Mouse (Mus musculus) kidney, embryonic 15.5 days (tissue): ENCODE measurements at regions not wholly inside any gene's neighbourhood (a gene's known extent, or its start where the extent isn't known, plus 50 kb on each side); places are given as distances from the start of the nearest gene placed in this dataset.

ENCODE experiments used
- ATAC-seq: fragments of 200-750 bp; cut with Nextera tagmentation; replicated peaks from 2 replicates; pipeline ENCODE4 v1.8.0; 2017; ENCODE audit warnings: moderate TSS enrichment; ENCODE audit not compliant: low FRiP score
- H3K27ac ChIP-seq: fragments of 300-500 bp; sonication (generic); 2 replicates; pipeline ENCODE4 v1.5.1; 2015; ENCODE audit warnings: mild to moderate bottlenecking, inconsistent platforms
- H3K27me3 ChIP-seq: fragments of 300-500 bp; sonication (generic); 2 replicates; pipeline ENCODE4 v1.6.1; 2015; ENCODE audit warnings: inconsistent platforms
- H3K36me3 ChIP-seq: fragments of 300-500 bp; sonication (generic); 2 replicates; pipeline ENCODE4 v1.6.1; 2015; ENCODE audit warnings: inconsistent platforms
- H3K4me1 ChIP-seq: fragments of 300-500 bp; sonication (generic); 2 replicates; pipeline ENCODE4 v1.6.1; 2015; ENCODE audit warnings: inconsistent platforms
- H3K4me2 ChIP-seq: fragments of 300-500 bp; sonication (generic); 2 replicates; pipeline ENCODE4 v1.6.1; 2015; ENCODE audit warnings: moderate library complexity, mild to moderate bottlenecking, inconsistent platforms
- H3K4me3 ChIP-seq: fragments of 300-500 bp; sonication (generic); replicated peaks from 2 replicates; pipeline ENCODE4 v1.5.1; 2015; ENCODE audit warnings: mild to moderate bottlenecking, inconsistent platforms
- H3K9ac ChIP-seq: fragments of 300-500 bp; sonication (generic); 2 replicates; pipeline ENCODE4 v1.6.1; 2015; ENCODE audit warnings: mild to moderate bottlenecking, inconsistent platforms
- H3K9me3 ChIP-seq: fragments of 300-500 bp; sonication (generic); replicated peaks from 2 replicates; pipeline ENCODE4 v1.6.1; 2016; ENCODE audit warnings: inconsistent platforms
- WGBS: fragments of 180-500 bp; shearing (Covaris S2); methylation state at CpG from one replicate; pipeline ENCODE4 v1.1.7; 2015; ENCODE audit warnings: mixed read lengths; 5-methylcytosine and 5-hydroxymethylcytosine counted together

DNA sequence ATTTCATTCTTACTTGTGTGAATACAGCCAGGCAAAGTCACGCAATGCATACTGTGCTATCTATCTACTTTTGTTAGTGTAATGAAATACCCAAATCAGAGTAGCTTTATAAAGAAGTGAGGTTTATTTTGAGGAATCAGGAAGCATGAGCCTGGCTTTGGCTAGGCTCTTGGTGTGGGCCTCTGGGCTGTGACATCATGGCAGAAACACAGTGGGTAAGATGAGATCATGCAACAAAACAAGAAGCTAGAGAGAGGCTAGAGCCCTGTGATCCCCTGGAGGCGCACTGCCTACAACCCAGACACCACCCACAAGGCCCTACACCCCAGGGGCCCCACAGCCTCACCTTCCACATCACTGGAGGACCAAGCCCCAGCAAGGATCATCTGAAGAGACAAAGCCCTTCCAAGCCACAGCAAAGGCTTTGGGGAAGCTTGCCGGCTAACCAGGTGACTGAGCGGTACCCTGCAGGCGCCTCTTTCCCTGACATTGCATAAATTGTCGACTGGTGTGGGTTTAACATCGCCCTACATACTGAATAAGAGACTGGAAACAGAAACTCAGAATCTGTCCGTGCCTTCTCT lies 143.8 kb upstream of the Frmd6 start:
- Histone ChIP-seq H3K4me1 (0 out of 2 replicates have a peak, but pooled peaks cover 2% of the 10 kb centered on the region), H3K4me3 (no peak overlapping the region), H3K9me3 (no peaks in the 10 kb centered on the region), H3K4me2 (no peak overlapping the region), H3K27me3 (no peaks in the 10 kb centered on the region), H3K27ac (no peak overlapping the region), H3K9ac (no peak overlapping the region), H3K36me3 (no peaks in the 10 kb centered on the region)
- WGBS = 77% methylated on average over 8 of the region's 8 CpGs
- no peak for ATAC-seq

DNA sequence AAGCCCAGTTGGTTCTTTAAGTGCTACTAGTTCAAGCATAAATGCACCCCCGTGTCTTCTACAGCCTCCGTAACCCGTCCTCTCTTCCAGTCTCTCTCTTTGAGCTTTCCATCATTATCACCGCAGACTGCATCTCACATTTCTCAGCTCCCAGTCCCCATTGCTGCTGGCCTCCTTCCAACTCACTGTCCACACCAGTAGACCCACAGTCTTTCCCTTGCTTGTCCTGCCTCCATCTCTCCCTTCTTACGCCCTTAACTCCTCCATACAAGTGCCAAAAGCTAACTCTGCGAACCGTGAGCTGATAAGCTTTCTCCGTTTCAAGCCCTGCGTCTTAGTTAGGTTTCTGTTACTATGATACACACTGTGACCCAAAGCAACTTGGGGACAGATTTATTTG lies 141.0 kb upstream of the Frmd6 start:
- Histone ChIP-seq H3K36me3 (no peaks in the 10 kb centered on the region), H3K9me3 (no peaks in the 10 kb centered on the region), H3K9ac (no peak overlapping the region), H3K4me2 (no peak overlapping the region), H3K27me3 (no peaks in the 10 kb centered on the region), H3K4me3 (no peak overlapping the region), H3K4me1 (0 out of 2 replicates have a peak, but pooled peaks cover 2% of the 10 kb centered on the region), H3K27ac (no peak overlapping the region)
- WGBS = 68% methylated on average over 9 of the region's 9 CpGs
- no peak for ATAC-seq

DNA sequence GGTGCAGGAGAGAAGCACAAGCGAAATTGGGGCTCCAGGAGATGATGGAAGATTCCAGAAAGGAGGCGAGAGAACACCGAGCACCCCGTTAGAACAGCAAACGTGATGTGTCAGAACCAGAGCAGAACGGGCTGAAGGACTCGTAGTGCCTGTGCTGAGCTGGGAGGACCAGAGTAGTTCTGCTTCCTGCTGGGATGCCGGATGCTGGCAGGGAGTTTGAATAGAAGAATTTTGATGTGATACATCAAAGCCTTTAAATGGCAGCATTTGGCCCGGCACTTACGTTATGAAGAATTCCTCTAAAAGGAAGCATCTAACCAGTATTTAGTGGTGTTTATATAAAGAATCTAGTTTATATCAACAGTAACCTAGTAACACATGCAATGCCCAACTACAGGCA lies 139.9 kb upstream of the Frmd6 start:
- H3K4me2 ChIP-seq = no peak overlapping the region
- no peak overlapping the region for H3K9ac ChIP-seq
- 79% methylated on average over 10 of the region's 10 CpGs for WGBS
- no peak overlapping the region for H3K27ac ChIP-seq
- ATAC-seq = no peak
- H3K4me3 ChIP-seq = no peak overlapping the region
- no peaks in the 10 kb centered on the region for H3K36me3 ChIP-seq
- H3K27me3 ChIP-seq = no peaks in the 10 kb centered on the region
- no peaks in the 10 kb centered on the region for H3K9me3 ChIP-seq
- H3K4me1 ChIP-seq = 0 out of 2 replicates have a peak, but pooled peaks cover 2% of the 10 kb centered on the region

DNA sequence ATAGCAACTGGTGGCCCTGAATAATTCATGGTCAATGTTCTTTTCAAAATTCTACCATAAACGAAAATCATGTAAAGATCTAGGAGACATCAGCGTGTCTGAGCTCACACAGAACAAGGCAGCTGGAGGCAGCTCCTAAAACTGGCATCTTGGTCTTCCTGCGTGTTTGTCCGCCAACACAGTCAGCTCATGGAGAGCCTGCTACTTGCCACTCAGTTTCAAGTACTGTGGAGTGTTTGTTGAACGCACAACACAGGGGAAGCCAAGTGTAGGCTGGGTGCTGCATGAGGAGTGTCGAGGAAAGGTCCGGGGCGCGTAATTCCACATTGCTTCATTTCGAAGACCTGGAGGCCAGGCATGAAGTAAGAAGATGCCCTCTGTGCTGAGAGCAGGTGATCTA lies 139.0 kb upstream of the Frmd6 start:
- no peaks in the 10 kb centered on the region for H3K36me3 ChIP-seq
- no peaks in the 10 kb centered on the region for H3K9me3 ChIP-seq
- H3K4me2 ChIP-seq = no peak overlapping the region
- 0 out of 2 replicates have a peak, but pooled peaks cover 2% of the 10 kb centered on the region for H3K4me1 ChIP-seq
- H3K27ac ChIP-seq = no peak overlapping the region
- H3K27me3 ChIP-seq = no peaks in the 10 kb centered on the region
- H3K4me3 ChIP-seq = no peak overlapping the region
- WGBS = 94% methylated on average over 10 of the region's 10 CpGs
- ATAC-seq = no peak
- H3K9ac ChIP-seq = no peak overlapping the region

DNA sequence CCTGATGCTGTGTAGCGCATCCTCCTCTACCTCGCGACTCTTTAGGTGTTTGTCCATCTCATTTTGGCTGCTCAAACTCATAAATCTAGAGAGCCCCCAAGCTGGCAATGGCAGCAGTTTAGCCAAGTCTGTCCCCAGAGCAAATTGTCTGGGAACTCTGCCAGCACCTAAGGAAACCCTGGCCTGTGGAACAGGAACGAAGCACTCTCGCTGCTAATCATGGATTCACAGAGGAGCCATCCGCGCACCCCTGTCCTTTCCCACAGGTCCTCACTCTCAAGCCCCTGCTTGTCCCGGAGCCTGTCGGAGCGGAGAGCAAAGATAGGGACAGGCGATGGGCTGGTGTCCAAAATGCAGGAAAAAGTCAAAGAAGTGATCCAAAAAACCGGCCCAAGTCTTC lies 138.3 kb upstream of the Frmd6 start:
- Histone ChIP-seq H3K36me3 (no peaks in the 10 kb centered on the region), H3K9ac (no peak overlapping the region), H3K27ac (no peak overlapping the region), H3K9me3 (no peaks in the 10 kb centered on the region), H3K27me3 (no peaks in the 10 kb centered on the region), H3K4me2 (no peak overlapping the region), H3K4me3 (no peak overlapping the region), H3K4me1 (0 out of 2 replicates have a peak, but pooled peaks cover 2% of the 10 kb centered on the region)
- no peak for ATAC-seq
- 70% methylated on average over 12 of the region's 12 CpGs for WGBS

DNA sequence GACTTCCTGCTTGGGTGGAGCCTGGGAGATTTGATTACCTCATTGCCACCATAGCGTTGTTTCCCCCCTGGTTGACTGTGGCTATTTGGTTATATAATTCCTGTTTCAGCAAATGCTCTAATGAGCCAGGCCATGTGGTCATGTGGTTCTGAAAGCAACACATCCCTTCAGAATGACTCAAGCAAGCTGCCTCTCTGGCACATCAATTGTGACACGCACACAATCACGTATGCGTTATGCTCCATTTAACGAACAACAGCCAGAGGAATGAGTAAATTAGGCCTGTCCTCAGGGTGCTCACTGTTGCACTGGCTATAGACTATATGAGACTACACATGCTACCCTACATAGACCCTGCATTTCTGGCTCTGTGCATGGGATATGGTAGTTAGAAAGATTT lies 130.2 kb upstream of the Frmd6 start:
- Histone ChIP-seq H3K27ac (no peak overlapping the region), H3K4me3 (no peak overlapping the region), H3K36me3 (no peaks in the 10 kb centered on the region), H3K4me1 (no peaks in the 10 kb centered on the region), H3K4me2 (no peak overlapping the region), H3K27me3 (no peaks in the 10 kb centered on the region), H3K9ac (no peak overlapping the region), H3K9me3 (no peaks in the 10 kb centered on the region)
- ATAC-seq = no peak
- WGBS = 78% methylated on average over 5 of the region's 5 CpGs

DNA sequence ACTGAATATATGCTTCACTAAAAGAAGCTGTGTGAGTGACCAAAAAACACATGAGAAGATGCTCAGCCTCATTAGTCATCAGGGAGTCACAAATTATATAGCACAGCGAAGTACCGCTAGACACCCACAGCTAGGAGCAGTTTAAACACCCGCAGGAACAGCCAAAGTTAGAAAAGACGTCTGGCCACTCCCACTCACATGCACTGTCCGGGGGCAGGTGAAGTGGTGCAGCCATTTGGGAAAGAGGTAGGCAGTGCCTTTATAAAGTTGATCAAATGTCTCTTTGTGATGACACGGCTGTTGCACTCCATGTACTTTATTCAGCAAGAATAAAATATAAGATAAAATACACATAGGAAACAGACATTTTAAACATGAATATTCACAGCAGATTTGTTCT lies 129.1 kb upstream of the Frmd6 start:
- Histone ChIP-seq H3K4me2 (no peak overlapping the region), H3K27ac (no peak overlapping the region), H3K27me3 (no peaks in the 10 kb centered on the region), H3K4me1 (no peaks in the 10 kb centered on the region), H3K36me3 (no peaks in the 10 kb centered on the region), H3K9me3 (no peaks in the 10 kb centered on the region), H3K9ac (no peak overlapping the region), H3K4me3 (no peak overlapping the region)
- no peak for ATAC-seq
- WGBS = 49% methylated on average over 6 of the region's 6 CpGs

DNA sequence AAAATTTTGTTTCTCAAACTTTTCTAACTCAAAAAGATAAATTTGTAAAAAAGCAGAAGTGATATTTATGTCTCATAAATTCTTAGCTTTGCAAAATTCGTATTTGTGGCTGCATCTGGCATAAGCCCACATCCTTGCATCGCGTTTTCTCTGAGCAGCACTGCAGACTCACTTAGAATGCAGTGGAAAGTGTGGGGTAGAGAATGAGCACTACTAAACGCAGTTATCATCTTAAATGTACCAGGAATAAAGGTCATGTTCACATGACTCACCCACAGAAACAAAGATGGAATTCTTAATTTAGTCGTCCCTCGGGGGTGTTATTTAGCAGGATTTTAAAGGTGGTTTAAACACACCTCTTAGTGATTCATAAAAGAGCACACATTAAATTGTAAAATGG lies 126.8 kb upstream of the Frmd6 start:
- Histone ChIP-seq H3K4me3 (no peak overlapping the region), H3K36me3 (no peaks in the 10 kb centered on the region), H3K9ac (no peak overlapping the region), H3K27me3 (no peaks in the 10 kb centered on the region), H3K9me3 (no peaks in the 10 kb centered on the region), H3K27ac (no peak overlapping the region), H3K4me1 (no peaks in the 10 kb centered on the region), H3K4me2 (no peak overlapping the region)
- 80% methylated on average over 6 of the region's 6 CpGs for WGBS
- ATAC-seq = no peak

DNA sequence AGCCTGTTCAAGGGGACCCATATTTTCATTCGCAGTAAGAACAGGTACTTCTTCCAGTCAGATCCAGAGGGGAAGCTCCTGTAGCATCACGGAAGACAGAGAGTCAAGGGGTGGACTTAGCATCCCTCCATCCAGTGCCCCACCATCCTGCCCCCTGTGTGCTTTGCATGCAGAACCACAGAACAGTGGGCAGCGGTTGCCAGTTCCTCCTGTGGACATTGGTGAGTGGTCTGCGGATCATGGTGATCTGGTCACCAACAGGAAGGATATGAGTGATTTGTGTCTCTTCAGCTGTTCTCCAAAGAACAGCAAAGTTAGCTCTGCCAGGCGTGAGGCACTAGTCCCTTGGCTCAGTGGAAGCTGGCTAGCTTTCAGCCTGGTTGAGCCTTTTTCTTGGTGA lies 122.8 kb upstream of the Frmd6 start:
- Histone ChIP-seq H3K27ac (no peak overlapping the region), H3K9ac (no peak overlapping the region), H3K27me3 (no peaks in the 10 kb centered on the region), H3K4me3 (no peak overlapping the region), H3K4me2 (no peak overlapping the region), H3K36me3 (no peaks in the 10 kb centered on the region), H3K9me3 (no peaks in the 10 kb centered on the region), H3K4me1 (no peaks in the 10 kb centered on the region)
- no peak for ATAC-seq
- 90% methylated on average over 5 of the region's 5 CpGs for WGBS

DNA sequence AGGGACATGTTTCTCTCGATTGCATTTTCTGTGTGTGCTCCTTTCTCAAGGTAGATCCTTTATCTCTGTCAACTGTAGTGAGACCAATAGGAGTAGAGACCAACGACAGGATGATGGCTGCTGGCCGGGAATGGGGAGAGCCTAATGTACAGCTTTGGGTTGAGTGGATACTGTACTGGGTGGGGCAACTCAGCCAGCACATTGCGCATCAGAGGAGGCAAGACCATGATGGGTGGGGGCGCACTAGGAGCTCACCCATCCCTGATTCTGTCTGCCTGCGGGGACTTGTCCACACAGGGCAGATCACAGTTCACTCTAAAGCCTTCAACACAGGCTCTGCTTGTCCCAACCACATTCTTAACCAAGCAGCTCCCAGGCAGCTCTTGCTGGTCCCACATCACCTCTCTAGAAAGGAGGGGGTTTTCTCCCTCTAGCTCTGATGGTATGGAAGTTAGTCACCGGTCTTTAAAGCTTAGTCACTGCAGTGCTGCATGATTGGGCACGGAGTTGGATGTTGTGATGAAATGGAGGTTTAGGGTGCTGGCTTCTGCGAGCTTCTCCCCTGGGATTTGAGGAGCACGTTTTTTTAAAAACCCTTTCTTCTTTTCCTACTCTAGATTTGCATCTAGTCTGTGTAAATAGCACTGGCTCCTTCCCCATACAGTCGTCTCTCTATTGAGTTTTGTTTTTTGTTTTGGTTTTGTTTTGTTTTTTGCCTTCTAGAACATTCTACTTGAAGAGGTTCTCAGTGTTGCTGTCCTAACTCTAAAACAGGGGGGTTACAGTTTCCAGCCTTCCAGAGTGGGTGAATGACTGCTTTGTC lies 118.3 kb upstream of the Frmd6 start:
- Histone ChIP-seq H3K27ac (no peak overlapping the region), H3K9ac (no peak overlapping the region), H3K4me1 (no peaks in the 10 kb centered on the region), H3K4me2 (no peak overlapping the region), H3K27me3 (no peaks in the 10 kb centered on the region), H3K36me3 (no peaks in the 10 kb centered on the region), H3K4me3 (no peak overlapping the region), H3K9me3 (no peaks in the 10 kb centered on the region)
- 82% methylated on average over 11 of the region's 11 CpGs for WGBS
- no peak for ATAC-seq

DNA sequence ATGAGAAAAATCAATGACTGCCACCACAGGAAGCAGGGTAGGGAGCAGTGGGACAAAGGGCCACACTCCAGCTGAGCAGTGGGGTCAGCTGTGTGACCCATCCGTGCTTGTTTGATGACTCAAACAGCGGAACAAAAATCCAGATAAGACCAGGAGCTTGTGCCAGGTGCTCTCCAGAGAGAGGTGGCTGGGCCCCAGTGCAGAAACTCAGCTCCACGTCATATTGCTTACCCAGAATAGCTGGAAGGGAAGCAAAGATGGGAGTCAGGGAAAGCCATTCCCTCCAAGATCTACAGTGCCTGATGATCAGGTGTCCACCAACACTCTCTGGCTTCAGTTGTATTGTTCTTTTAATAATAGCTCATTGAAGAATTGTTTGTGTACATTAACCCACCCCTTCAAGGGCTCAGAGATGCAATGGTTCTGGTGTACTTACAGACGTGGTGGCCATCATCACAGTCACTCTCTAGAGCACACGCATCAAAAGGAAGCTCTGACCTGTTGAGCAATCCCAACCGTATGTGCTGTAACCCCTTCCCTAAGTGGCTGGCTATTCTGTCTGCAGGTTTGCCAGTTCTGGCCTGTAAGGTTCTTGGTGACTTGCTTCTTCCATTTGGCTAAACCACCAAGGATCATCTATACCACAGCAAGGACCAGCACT lies 117.6 kb upstream of the Frmd6 start:
- Histone ChIP-seq H3K9ac (no peak overlapping the region), H3K4me2 (no peak overlapping the region), H3K36me3 (no peaks in the 10 kb centered on the region), H3K27me3 (no peaks in the 10 kb centered on the region), H3K9me3 (no peaks in the 10 kb centered on the region), H3K4me1 (peaks cover 3% of the 10 kb centered on the region; the same call in 1 of the 2 replicates), H3K27ac (no peak overlapping the region), H3K4me3 (no peak overlapping the region)
- WGBS = 59% methylated on average over 6 of the region's 6 CpGs
- no peak for ATAC-seq

DNA sequence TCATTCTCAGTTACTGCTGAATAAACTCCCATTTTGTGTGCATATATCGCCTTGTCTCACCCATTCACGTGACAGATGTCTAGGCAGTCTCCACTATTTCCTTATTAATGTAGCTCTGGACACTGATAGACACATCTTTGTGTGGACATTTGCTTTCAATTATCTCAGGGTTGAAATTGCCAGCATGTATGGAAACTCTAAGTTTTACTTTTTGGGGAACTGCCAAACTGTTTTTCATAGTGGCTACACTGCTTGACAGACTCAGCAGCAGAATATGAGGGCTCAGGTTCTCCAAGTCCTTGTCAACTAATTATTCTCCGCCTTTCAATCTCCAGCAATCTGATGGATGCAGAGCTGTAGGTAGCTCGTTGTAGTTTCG lies 117.0 kb upstream of the Frmd6 start:
- no peak for ATAC-seq
- 90% methylated on average over 5 of the region's 5 CpGs for WGBS
- no peak overlapping the region for H3K4me2 ChIP-seq
- H3K36me3 ChIP-seq = no peaks in the 10 kb centered on the region
- H3K9ac ChIP-seq = no peak overlapping the region
- H3K27me3 ChIP-seq = no peaks in the 10 kb centered on the region
- no peak overlapping the region for H3K27ac ChIP-seq
- peaks cover 9% of the 10 kb centered on the region; the same call in 1 of the 2 replicates for H3K4me1 ChIP-seq
- H3K9me3 ChIP-seq = no peaks in the 10 kb centered on the region
- no peak overlapping the region for H3K4me3 ChIP-seq
